40 mouse cellular contexts compared by ENCODE assay signal in the genomic region with DNA sequence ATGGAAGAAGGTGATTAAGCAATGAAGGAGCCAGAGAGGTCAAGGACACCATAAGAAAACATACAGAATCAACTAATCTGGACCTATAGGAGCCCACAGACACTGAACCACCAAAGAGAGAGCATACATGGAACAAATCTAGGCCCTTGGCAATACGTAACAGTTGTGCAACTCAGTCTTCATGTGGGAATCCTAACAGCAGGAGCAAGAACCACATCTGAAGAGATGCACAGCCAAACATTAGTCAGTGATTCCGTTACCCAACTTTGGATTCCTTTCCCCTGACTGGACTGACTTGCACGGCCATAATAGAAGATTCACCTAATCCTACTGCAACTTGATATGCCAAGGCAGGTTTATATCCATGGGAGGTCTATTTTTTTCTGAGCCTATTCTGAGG. TPM values are rescaled to one million over a fixed set of nuclear protein-coding genes. Genes with fewer than 3 reads are reported as not detected.
"Had no signal": no experiment of that assay in that cellular context is flagged by ENCODE, and none has a peak within 500 bp of the region (broad histone marks: within the 10 kb centered on the region; RNA-seq: fewer than 3 reads in every experiment).

No protein-coding gene starts in this region.

- ATAC-seq: hindbrain, embryonic 16.5 days; inflammation-experienced regulatory T-cells, adult 6 months; intestine, embryonic 15.5 days; intestine, postnatal 0 days had no signal

- DNase-seq: gastrocnemius, postnatal 14 days; gastrocnemius, postnatal 36 days; heart, adult 18-20 months; heart, postnatal 10 days; heart, postnatal 4 days; kidney, adult 18-20 months; kidney, adult 8-10 months; kidney, postnatal 10 days; kidney, postnatal 25 days; kidney, postnatal 4 days; liver; liver, embryonic 13.5 days had no signal

- H3K4me2 ChIP-seq: heart, embryonic 12.5 days; hindbrain, embryonic 12.5 days; hindbrain, embryonic 14.5 days; intestine, embryonic 15.5 days; limb, embryonic 12.5 days; liver, embryonic 11.5 days; liver, embryonic 13.5 days had no signal

- H3K27me3 ChIP-seq: heart, embryonic 12.5 days; hindbrain, embryonic 12.5 days; intestine, embryonic 15.5 days; limb, embryonic 12.5 days; liver, embryonic 13.5 days had no signal

- H3K4me3 ChIP-seq: heart, embryonic 10.5 days; heart, embryonic 12.5 days; hindbrain, embryonic 10.5 days; hindbrain, embryonic 12.5 days; intestine, embryonic 15.5 days; layer of hippocampus, adult 2 months; left cerebral cortex, adult 2 months; limb, embryonic 10.5 days; limb, embryonic 12.5 days; liver, embryonic 13.5 days had no signal

- H3K36me3 ChIP-seq: heart, embryonic 10.5 days; heart, embryonic 12.5 days; hindbrain, embryonic 10.5 days; hindbrain, embryonic 12.5 days; intestine, embryonic 15.5 days; limb, embryonic 10.5 days; limb, embryonic 12.5 days; liver, embryonic 13.5 days had no signal

RNA-seq across cellular contexts. Expression of a gene that starts 2.4 kb away (rescaled TPM):
- total RNA-seq: gastrocnemius, adult 18-20 months; gastrocnemius, adult 8-10 months; gastrocnemius, postnatal 14 days; gastrocnemius, postnatal 36 days; heart, adult 18-20 months; heart, adult 8-10 months; heart, postnatal 10 days; heart, postnatal 25 days; heart, postnatal 4 days; layer of hippocampus, adult 2 months; layer of hippocampus, postnatal 10 days; layer of hippocampus, postnatal 25 days; left cerebral cortex, adult 2 months; left cerebral cortex, postnatal 14 days; left cerebral cortex, postnatal 36 days had no signal
- polyA plus RNA-seq: gonadal fat pad, adult 2 months; heart, embryonic 10.5 days; heart, embryonic 12.5 days; heart, embryonic 14.5 days; heart, embryonic 16.5 days; hindbrain, embryonic 10.5 days; hindbrain, embryonic 12.5 days; hindbrain, embryonic 14.5 days; hindbrain, embryonic 16.5 days; intestine, embryonic 15.5 days; intestine, postnatal 0 days; kidney, embryonic 14.5 days; kidney, embryonic 16.5 days; limb, embryonic 10.5 days; limb, embryonic 12.5 days; liver, embryonic 11.5 days; liver, embryonic 13.5 days had no signal

RNA-seq across cellular contexts. Expression of a gene that starts 9.3 kb away (rescaled TPM):
- total RNA-seq: gastrocnemius, adult 18-20 months; gastrocnemius, adult 8-10 months; gastrocnemius, postnatal 14 days; gastrocnemius, postnatal 36 days; heart, adult 18-20 months; heart, adult 8-10 months; heart, postnatal 10 days; heart, postnatal 25 days; heart, postnatal 4 days; layer of hippocampus, adult 2 months; layer of hippocampus, postnatal 10 days; layer of hippocampus, postnatal 25 days; left cerebral cortex, adult 2 months; left cerebral cortex, postnatal 14 days; left cerebral cortex, postnatal 36 days had no signal
- polyA plus RNA-seq: gonadal fat pad, adult 2 months; heart, embryonic 10.5 days; heart, embryonic 12.5 days; heart, embryonic 14.5 days; heart, embryonic 16.5 days; hindbrain, embryonic 10.5 days; hindbrain, embryonic 12.5 days; hindbrain, embryonic 14.5 days; hindbrain, embryonic 16.5 days; inflammation-experienced regulatory T-cells, adult 6 months; intestine, embryonic 15.5 days; intestine, postnatal 0 days; kidney, embryonic 14.5 days; kidney, embryonic 16.5 days; limb, embryonic 10.5 days; limb, embryonic 12.5 days; limb, embryonic 14.5 days; liver, embryonic 11.5 days; liver, embryonic 13.5 days had no signal

RNA-seq across cellular contexts. Expression of a gene that starts 24.8 kb away (rescaled TPM):
- total RNA-seq: gastrocnemius, adult 18-20 months; gastrocnemius, adult 8-10 months; gastrocnemius, postnatal 14 days; gastrocnemius, postnatal 36 days; heart, adult 18-20 months; heart, adult 8-10 months; heart, postnatal 10 days; heart, postnatal 25 days; heart, postnatal 4 days; layer of hippocampus, adult 2 months; layer of hippocampus, postnatal 10 days; layer of hippocampus, postnatal 25 days; left cerebral cortex, adult 2 months; left cerebral cortex, postnatal 14 days; left cerebral cortex, postnatal 36 days had no signal
- polyA plus RNA-seq: gonadal fat pad, adult 2 months; heart, embryonic 10.5 days; heart, embryonic 12.5 days; heart, embryonic 14.5 days; heart, embryonic 16.5 days; hindbrain, embryonic 10.5 days; hindbrain, embryonic 12.5 days; hindbrain, embryonic 14.5 days; hindbrain, embryonic 16.5 days; inflammation-experienced regulatory T-cells, adult 6 months; intestine, embryonic 15.5 days; intestine, postnatal 0 days; kidney, embryonic 14.5 days; kidney, embryonic 16.5 days; limb, embryonic 10.5 days; limb, embryonic 12.5 days; limb, embryonic 14.5 days; liver, embryonic 11.5 days; liver, embryonic 13.5 days had no signal

RNA-seq across cellular contexts. Expression of a gene that starts 35.1 kb away (rescaled TPM):
- total RNA-seq: gastrocnemius, adult 18-20 months; gastrocnemius, adult 8-10 months; gastrocnemius, postnatal 14 days; gastrocnemius, postnatal 36 days; heart, adult 18-20 months; heart, adult 8-10 months; heart, postnatal 10 days; heart, postnatal 25 days; heart, postnatal 4 days; layer of hippocampus, adult 2 months; layer of hippocampus, postnatal 10 days; layer of hippocampus, postnatal 25 days; left cerebral cortex, adult 2 months; left cerebral cortex, postnatal 14 days; left cerebral cortex, postnatal 36 days had no signal
- polyA plus RNA-seq: gonadal fat pad, adult 2 months; heart, embryonic 10.5 days; heart, embryonic 12.5 days; heart, embryonic 14.5 days; heart, embryonic 16.5 days; hindbrain, embryonic 10.5 days; hindbrain, embryonic 12.5 days; hindbrain, embryonic 14.5 days; hindbrain, embryonic 16.5 days; inflammation-experienced regulatory T-cells, adult 6 months; intestine, embryonic 15.5 days; intestine, postnatal 0 days; kidney, embryonic 14.5 days; kidney, embryonic 16.5 days; limb, embryonic 10.5 days; limb, embryonic 12.5 days; limb, embryonic 14.5 days; liver, embryonic 11.5 days; liver, embryonic 13.5 days had no signal

RNA-seq across cellular contexts. Expression of a gene that starts 50.2 kb away (rescaled TPM):
- total RNA-seq: gastrocnemius, adult 18-20 months; gastrocnemius, adult 8-10 months; gastrocnemius, postnatal 14 days; gastrocnemius, postnatal 36 days; heart, adult 18-20 months; heart, adult 8-10 months; heart, postnatal 10 days; heart, postnatal 25 days; heart, postnatal 4 days; layer of hippocampus, adult 2 months; layer of hippocampus, postnatal 10 days; layer of hippocampus, postnatal 25 days; left cerebral cortex, adult 2 months; left cerebral cortex, postnatal 14 days; left cerebral cortex, postnatal 36 days had no signal
- polyA plus RNA-seq: gonadal fat pad, adult 2 months; heart, embryonic 10.5 days; heart, embryonic 12.5 days; heart, embryonic 14.5 days; heart, embryonic 16.5 days; hindbrain, embryonic 10.5 days; hindbrain, embryonic 12.5 days; hindbrain, embryonic 14.5 days; hindbrain, embryonic 16.5 days; inflammation-experienced regulatory T-cells, adult 6 months; intestine, embryonic 15.5 days; intestine, postnatal 0 days; kidney, embryonic 14.5 days; kidney, embryonic 16.5 days; limb, embryonic 10.5 days; limb, embryonic 12.5 days; limb, embryonic 14.5 days; liver, embryonic 11.5 days; liver, embryonic 13.5 days had no signal
